Mouse (Mus musculus) skeletal muscle tissue, adult 2 months (tissue): Measurements from ENCODE around the gene Sln.

Source experiments
- DNase-seq: peaks from one replicate; pipeline ENCODE4 v3.0.0-alpha.2; 2012; ENCODE audit warnings: low read depth, low spot score

Sln gene

DNA sequence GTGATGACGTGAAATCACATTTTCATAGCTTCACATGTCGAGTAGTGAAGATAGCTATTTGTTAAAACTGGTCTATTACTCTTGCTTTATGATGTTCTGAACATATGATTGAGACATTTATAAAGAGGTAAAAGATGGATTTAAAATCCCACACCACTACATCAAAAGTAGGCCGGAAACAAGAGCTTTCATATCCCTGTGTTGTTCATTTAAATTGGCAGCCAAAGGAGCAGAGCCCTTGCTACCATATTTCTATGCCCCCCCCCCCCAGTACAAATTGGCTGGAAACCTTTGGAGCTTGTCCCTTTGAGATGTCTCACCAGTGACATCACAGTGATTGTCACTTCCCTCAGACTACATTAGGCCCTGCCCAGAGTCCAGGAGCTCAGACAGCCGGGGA, at the start of gene Sln:
Sln (plus strand) TSS at position 301 of the 400 bp plus-strand sequence.
- DNase-seq, result no peak

DNA sequence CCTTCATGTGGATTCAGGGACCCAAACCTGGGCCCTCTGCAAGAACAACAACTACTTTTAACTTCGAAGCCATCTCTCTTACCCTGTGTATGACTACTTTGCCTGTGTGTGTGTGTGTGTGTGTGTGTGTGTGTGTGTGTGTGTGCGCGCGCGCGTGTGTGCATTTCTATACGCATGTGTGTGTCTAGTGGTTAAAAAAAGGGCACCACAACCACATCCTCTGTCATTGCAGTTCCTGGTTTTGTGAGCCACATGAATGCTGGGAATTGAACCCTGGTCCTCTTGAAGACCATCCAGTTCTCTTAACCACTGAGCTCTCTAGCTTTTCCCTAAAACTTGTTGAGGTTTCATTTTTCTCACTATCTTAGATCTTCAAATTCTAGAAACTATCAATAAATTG, 47.0 kb upstream of the Sln start:
- no peak for DNase-seq

DNA sequence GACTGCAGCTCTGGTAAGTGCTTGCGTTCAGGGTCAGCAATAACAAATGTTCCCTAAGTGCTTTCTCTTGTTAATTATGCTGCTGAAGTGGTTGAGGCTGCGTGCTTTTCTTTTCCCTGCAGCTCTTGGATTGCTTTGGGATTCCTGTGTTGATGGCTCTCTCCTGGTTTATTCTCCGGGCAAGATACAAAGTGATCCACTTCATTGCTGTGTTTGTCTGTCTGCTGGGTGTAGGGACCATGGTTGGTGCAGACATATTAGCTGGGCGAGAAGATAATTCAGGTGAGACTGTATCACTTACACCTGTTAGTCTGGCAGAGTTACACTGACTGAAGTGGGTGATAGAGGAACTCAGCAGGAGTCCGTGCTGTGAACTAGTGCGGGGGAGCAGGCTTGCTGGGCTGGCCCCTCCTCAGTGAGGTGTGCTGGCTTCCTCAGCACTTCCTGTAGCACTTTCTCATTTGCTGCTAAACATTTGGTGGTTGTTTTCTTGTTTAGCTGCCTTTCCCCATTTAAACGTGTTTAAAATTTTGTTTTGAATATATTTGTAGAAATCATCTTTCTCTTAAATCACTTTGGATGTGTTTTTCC, 43.4 kb upstream of the Sln start:
- DNase-seq, result no peak

DNA sequence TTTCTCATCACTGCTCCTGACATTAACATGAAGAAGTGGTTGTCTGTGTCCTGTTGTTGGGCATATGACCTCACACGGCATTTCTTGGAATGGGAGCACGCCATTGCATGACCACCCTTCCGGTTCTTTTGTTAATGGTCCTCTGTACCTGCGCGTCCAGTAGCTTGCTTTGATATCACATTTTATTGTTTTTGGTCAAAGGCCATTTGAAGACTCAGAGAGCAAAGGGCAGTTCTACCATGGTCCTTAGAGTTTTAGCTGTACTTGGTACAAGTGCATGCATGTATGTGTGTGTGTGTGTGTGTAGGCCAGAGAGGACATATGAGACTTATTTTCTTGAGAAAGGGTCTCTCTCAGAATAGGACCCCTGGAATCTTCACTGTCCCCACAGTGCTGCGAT, 36.5 kb upstream of the Sln start:
- DNase-seq, result no peak

DNA sequence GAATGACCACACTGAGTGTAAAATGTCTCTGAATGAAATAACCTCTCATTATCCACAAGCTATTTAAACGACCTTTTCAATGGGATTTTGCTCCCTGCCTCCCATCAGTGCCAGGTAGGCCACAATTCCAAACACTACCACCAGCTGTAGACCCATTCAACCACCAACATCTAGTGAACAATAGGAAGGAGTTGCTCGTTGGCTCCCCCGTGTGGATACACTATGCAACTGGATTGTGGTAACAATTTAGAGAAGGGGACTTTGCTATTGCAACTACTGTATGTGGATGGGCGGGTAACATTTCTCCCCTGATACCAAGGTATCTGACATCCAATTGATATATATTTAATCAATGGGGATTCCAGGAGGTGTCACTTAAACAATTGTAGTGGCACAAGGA, 31.2 kb upstream of the Sln start:
- no peak for DNase-seq

DNA sequence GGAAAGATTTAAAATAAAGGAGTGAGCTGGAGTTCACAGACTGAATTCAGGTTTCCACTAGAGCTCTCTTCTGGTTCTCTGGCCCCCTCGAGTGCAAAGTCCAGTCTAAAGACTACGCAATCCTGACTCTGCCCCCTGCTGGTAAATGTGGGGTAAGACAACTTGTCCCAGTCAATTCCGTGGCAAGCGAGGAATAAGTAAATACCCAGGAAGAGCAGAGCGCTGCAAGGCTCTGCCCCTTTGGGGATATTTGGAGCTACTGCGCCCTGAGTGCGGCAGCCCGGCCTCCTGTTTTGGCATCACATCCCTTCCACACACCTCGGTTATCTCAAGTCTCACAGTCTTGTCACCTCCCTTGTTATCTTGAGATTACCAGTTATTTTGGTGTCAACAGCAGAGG, 24.6 kb upstream of the Sln start:
- no peak for DNase-seq

DNA sequence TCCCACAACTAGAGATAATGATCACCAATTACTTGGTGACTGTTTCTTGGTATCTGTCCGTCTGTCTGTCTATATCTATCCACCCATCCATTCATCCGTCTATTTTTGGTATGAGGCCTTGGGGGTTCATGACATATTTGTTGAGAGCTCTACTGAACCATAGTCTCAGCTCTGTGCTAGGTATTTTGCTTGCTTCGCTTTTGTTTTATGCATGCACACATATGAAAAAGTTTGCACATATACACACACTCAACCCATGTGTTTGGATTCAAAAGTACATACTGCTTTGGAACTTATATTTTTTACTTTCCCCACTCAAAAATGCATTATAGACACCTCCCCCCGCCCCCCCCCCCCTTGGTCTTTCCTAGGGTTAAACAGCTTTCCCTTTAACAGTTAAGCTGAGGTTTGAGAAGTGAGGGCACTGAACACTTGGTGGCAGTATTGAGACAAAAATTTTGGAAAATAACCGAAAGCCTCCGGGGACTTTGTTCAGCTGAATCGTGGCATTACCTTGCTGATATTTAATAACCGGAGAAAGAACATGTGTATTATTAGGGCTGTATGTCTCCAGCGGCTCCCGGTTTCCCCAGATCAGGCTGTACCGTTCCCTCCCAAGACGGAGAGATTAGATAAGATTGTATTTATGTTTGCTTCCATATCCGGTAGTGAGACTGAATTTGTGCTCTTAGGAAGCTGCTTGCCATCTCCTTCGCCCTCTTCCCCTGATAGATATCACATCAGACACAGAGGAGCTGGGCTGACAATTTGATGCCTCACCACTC, 20.7 kb upstream of the Sln start:
- peak; percentile 10 for DNase-seq

DNA sequence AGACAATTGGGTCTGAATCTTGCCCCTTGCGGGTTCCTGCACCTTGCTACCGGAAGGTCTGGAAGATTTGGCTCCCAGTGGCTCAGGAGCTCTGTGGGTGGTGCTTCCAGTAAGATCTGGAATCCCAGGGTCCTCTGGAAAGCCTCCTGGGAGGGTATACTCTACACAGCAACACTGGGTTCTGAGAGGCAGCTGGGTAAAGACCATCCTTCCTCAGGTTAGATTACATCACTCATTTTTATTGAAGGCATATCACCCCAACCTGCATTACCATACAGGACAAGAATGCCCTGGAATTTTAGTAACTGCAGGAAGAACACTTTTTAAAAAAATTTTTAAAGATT, 20.1 kb upstream of the Sln start:
- DNase-seq, result no peak

DNA sequence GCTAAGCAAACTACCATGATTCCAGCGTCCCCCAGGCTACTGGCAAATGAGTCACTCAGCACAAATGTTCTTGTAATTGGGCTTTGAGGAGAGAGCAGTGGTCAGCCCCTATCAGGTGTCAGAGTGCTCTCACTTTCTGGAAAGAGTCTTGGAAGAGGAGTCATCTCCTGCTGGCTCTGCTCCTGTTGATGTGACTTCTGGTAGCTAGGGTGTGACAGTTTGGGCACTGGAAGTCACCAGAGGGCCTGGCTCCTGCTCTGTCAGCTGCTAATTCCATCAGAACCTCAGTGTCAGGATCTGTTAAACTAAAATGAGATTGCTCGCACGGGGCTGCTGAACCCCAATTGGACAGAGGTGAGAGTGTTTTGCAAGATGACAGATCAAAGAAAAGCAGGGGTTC, 14.9 kb upstream of the Sln start:
- DNase-seq, result peak; percentile 63

DNA sequence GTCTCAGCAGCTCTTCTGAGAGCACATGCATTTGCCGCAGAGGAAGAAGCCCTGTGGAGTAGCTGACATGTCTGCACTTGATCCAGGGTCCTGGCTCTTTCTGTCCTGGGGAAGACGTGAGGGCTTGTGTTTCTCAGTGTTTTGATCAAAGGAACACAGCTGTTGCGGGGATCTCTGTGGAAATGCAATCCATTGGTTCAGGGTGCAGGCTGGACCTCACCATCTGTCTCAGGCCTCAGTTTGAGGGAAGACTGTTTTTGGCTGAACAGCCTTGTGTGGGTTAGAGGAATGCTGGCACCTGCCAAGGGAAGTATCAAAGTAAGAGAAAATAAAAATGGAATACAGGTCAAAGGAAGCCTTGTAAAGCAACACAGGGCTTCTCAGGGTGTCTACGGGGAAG, 14.0 kb upstream of the Sln start:
- peak; percentile 2 for DNase-seq

DNA sequence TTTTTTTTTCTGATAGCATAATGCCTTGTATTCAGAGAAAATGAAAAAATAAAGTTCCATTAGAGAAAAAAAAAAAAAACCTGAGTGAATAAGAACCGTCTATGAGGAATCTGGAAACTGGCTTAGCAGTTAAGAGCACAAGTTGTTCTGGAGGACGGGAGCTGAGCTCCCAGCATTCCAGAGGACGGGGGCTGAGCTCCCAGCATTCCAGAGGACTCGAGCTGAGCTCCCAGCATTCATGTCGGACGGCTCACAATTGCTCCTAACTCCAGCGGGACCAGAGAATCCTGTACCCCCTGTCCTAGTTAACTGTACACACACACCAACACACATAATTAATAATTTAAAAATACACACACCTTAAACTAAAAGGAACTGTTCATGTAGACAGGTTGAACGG, 11.1 kb upstream of the Sln start:
- no peak for DNase-seq

DNA sequence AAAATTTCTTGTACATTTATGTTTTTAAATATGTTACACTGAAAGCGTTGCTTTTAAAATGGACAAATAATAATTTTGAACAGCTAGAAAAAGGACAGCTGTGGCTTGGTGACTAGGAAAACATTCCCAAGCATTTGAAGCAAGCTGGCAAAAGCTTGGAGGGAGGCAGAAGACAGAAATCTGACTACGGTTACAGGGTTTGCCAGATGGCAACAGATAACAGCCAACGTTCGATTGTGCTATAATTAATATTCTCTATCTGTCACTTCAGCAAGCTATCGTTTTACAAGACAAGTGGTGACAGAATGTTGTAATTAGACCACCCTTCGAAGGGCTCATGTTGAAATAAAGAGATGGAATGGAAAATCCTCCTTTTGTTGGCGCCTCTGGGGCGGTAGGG, 1.4 kb upstream of the Sln start:
- peak; percentile 9 for DNase-seq

DNA sequence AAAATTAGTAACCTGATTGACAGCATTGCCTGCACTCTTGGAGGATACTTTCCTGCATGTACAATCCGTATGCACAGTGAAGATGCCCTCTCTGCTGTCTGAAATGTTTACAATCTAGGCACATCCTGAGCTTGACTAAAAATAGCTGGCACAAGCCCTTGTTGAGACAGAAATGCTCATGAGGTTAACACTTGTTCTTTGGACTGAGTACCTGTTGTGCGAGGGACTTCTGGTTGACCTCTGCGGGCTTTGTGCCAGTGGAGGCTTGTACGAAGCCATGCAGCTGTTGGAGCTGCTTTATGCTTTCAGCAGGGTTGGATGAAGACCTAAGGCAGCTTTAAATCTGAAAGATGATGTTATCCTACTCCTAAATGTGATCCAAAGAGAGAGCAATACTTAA, 2.2 kb downstream of the Sln start:
- DNase-seq, result peak; percentile 27

DNA sequence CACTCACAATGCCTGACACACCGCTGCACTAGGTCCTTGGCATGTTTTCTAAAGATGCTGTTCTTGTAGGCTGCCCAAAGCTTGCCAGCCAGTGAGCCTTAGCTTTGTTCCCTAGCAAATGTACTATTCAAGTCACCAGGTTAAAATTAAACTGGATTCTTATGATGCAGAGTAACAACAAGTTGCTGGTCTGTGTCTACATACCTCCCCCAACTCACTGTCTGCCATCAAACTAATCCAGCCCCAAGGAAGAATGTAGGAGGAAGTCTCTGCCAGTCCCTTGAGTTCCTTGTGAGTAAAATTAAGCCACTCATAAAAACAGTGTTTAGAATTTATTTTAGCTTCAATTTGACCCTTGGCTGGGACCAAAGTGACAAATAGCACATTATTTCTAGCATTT, 3.7 kb downstream of the Sln start:
- no peak for DNase-seq

DNA sequence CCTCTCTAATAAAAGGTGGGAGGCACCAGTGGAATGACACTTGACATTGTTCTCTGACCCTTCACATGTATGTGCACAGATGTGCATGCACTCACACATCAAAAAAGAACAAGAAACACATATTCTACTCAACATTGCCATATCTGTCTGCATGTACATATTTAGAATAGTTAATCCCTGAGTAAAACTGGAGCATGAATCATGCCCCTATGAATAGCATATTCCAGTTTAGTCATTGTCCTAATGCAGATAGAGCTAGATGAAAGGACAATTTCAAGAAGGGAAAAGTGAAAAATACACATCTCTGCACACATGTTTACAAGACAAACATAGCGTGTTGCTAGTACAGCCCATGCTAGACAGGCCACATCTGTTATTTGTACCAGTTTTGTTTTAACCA, 4.6 kb downstream of the Sln start:
- DNase-seq, result no peak

DNA sequence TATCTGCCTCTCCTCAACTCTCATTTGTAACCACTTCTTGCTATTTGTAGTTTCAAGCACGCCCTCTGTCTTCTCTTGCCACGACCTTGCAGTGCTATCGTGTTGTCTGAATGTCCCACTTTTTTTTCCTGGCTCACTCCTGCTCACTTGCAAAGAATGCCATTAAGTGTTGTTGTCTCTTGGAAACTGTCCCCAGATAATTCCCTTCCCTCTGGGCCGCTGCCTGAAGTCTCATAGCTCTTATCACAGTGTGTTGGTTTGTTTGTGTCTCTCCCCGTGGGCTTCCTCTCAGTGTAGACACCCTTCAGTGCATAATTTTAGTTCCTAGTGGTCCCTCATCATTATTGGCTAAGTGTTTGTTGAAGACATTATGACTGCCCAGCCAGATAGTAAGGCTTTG, 7.9 kb downstream of the Sln start:
- DNase-seq, result no peak

DNA sequence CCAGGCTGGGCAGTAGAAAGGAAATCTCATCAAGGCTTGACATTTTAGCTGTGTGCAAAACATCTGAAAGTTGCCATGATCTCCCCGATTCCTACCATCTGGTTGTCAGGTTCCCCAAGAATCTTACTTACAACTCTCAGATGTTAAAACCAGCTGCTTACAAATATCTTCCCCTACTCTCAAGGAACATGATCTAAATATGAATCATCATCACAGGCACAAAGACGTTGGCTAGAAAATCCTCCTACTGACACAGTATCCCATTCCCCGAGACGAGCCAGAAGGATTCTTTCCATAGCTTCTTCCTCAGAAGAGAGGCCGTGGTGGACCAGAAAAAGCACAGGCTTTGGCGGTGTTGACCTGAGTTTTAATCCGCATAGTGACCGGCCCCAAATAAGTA, 23.3 kb downstream of the Sln start:
- no peak for DNase-seq

DNA sequence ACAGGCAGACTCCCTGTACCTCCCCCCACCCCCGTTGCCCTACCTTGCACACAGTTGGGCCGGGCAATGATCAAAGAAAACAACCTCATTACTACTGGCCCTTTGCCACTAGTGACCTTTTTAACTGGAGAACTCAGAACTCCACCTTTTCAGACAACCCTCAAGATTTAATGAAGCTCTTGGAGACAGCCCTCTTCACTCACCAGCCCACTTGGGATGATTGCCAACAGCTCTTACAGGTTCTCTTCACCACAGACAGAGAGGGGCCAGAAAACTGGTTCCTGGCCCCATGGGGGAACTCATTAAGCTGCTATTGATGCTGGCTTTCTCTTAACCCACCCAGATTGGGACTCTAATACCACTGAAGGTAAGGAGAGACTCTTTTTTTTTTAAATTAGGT, 27.5 kb downstream of the Sln start:
- DNase-seq, result no peak

DNA sequence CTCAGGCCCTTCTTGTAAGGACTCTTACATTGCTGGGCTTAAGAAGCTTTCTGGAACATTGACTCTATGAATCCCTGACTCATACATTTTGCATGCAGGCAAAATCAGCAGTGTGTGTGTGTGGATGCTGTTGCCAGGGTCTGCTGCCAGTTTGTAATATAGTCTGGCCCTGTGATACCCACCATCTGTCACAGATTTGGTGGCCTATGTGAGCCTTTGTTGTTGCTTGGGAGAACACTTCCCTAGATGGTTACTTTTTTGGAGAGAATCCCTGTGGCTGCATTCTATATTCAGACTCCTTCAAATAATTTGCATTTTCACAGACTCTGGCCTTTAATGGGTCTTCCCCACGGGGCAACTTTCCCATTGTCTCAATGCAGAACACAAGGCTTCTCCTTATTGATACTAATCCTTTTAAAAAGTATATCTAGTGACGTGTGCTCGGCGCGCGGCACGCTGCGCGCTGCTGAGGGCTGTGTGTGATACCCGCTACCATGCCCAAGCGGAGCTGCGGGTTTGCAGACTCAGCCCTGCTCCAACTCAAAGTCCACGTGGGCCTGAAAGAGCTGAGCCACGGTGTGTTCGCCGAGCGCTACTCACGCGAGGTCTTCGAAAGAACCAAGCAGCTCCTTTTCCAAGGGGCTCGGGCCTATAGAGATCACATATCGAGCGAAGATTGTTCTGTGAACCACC, 33.8 kb downstream of the Sln start:
- no peak for DNase-seq

DNA sequence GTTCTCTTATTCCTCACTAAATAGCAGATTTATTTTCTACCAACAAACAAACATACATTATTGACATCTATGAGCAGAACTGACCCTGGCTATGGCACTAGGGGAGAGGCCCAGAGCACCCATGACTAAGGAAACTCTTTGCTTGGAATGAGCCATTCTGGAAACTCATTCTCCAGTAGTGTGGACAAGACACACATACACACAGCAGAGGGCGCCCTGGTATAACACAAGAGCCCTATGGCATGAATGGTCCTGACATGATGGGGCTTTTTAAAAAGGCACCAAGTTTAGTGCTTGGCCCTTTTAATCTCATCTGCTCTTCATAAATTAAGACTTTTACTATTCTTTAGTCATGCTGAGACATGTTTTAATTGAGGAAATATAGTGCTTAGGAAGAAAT, 40.1 kb downstream of the Sln start:
- DNase-seq, result no peak

DNA sequence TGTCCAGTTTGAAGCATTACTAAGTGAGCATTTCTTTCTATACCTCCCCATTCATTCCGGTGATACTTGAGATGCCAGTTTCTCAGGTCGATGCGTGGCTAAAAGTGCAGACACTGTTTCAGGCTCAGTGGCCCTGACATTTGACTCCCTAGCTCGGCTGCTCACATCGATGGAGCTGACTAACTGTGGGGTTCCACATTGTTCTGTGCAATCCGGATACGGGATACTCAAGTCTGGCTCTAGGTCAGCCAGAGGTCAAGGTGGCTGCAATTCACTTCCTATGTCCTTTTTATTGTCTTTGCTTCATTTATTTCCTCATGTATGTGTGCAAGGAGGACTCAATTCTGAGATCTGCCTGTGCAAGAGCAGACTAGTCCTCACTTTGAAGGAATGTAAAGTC, 45.9 kb downstream of the Sln start:
- DNase-seq, result no peak

DNA sequence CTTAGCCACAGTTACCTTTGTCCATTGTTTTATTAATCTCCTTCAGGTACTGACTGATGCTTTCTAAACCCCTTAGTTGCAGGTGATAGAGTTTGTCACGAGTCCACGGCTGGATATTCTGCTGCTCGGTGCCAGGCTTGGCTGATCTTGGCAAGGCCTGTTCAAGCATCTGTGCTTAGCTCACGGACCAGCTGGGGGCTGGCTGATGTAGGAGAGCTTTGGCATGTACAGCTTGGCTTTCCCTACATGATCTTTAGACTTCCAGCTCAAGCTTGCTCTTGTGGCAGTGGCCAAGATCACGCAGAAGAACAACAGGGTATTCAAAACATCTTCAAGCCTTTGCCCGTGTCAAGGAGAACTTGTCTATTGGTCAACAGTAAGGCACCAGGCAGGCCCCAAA, 49.9 kb downstream of the Sln start:
- DNase-seq, result no peak

DNA sequence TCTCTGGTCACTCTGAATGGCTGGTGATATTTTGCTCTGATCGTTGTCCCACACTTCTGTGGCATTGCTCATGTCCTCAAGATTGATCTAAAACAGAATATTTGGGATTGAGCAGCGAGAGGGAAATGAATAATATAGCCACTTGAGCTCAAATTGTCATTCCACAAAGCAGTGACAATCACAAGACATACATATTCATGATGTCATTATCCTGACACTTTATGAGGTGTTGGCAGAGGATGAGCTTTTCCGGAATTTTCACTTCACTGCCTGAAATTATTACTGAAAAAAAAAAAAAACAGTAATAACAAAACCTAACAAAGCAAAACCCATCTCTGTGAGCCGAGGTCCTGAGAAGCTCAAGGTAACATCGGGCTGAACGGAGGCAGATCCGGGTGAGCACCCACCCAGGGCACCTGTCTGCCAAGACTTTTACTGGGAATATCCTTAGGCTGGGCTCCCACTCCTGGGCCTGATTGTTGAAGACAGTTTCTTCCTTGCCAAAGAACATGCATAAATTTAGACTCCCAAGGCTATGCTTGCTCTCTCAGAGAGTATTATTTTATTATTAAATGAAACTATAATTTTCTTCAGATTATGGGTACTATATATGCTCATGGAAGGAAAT, 53.4 kb downstream of the Sln start:
- no peak for DNase-seq
